Mouse (Mus musculus) G1E (cell line): Measurements from ENCODE around the gene Plekha8.

Source experiments
- CTCF ChIP-seq: IDR thresholded peaks from 2 replicates; pipeline ENCODE4 v1.5.1; 2012; ENCODE audit warnings: low read depth, low read length, inconsistent platforms, mixed read lengths
- GATA2 ChIP-seq: IDR thresholded peaks from 2 replicates; pipeline ENCODE4 v1.6.1; 2012; ENCODE audit warnings: low read depth, low read length, inconsistent platforms, borderline replicate concordance
- TAL1 ChIP-seq: conservative IDR thresholded peaks from 2 replicates; pipeline ENCODE4 v1.6.1; 2012; ENCODE audit warnings: low read depth, low read length, inconsistent platforms, mixed read lengths

DNA sequence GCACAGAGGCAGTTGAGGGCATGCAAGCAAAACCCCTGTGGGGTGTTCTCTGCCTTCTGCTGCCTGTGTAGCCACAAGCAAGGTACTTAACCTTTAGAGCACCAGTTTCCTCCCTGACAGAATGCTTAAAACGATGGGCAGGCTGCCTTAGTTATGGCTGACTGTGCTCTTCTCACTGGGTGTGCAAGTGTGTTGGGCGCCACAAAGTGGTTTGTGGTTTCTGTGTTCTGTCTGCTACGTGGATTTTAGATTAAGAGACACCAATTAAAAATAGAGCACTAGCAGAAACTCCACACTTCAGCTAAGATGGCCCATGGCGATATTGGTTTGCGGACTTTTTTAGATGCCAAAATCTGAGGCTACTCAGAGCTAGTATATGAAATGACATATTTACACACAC lies 90.2 kb downstream of the Plekha8 start:
- TF ChIP-seq CTCF (no peak), GATA2 (no peak), TAL1 (no peak)
